Mouse (Mus musculus): ENCODE measurements around the gene Hist2h2bb. TPM values are rescaled to one million over a fixed set of nuclear protein-coding genes. Genes with fewer than 3 reads are reported as not detected.

Hist2h2bb gene
- total RNA-seq, 2 experiments from 2014 or later: 1,111 to 9,995 TPM

- ATAC-seq (replicated peaks; ENCODE audit: poor library complexity): peak; percentile 56
These were observed 29.4 kb upstream of the Hist2h2bb start, which contains the start of gene Hist2h2aa2 for GRCm38 (mm10) chr3:96239949-96240798. Gene Hist2h2aa2, minus strand, starts transcription at chr3:96240276.

- ATAC-seq (replicated peaks; ENCODE audit: poor library complexity): no peak
These were observed 28.8 kb upstream of the Hist2h2bb start for GRCm38 (mm10) chr3:96240799-96241197.

DNA sequence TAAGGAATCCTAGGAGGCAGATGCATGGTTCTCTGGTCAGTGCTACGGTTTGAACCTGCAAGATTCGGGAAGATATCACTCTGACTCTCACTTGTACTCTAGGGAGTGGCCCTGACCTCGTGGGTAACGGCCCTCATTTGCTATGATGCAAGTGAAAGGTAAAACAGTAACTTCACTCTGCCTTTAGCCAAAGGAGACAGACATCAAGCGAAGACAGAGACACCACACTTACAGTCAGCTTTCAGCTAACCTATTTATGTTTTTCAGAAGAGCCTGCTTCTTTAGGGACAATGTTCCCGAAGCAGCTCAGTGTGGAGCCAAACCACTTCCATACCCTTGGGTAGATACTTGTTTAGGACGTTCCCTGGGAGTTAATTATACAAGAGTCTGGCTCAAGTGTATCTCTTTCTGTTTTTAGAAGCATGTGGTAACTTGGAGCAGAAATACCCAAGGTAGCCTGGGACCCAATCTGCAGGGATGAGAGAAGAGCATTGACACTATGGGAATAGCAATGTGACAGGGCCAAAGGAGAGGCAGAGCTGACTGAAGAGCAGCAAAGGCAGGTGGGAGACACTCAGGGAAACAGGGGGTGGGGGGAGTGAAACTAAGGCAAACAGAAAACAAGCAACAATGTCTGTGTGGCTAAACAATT lies 25.5 kb upstream of the Hist2h2bb start:
- ATAC-seq (replicated peaks; ENCODE audit: poor library complexity): no peak

- peak; percentile 62 for ATAC-seq (replicated peaks; ENCODE audit: poor library complexity)
These were observed 24.3 kb upstream of the Hist2h2bb start, which contains the start of gene Hist2h2aa1 for GRCm38 (mm10) chr3:96245003-96245886. Gene Hist2h2aa1, plus strand, starts transcription at chr3:96245497.

DNA sequence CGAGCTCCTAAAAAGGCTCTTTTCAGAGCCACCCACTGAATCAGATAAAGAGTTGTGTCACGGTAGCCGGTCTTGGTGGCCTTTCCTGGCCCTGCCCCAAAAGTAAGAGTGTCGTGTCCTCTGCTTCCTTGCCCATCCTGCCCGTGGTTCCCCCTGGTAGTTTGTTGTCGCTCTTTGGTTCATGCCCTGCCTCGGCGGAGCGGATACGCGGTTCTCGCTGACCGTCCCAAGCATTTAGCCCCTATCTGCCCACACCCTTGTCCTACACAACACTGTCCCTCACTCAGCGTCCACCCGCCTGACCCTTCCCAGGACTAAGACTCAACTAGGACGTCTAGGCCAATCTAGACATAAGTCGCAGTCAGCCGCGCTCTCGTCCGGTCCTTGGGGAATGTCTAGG lies 23.5 kb upstream of the Hist2h2bb start:
- ATAC-seq (replicated peaks; ENCODE audit: poor library complexity): peak; percentile 51

GRCm38 (mm10) chr3:96246427-96246856 lies 23.1 kb upstream of the Hist2h2bb start, which contains the start of gene Hist2h3c1:
Gene Hist2h3c1, plus strand, starts transcription at chr3:96246685.
- peak; percentile 62 for ATAC-seq (replicated peaks; ENCODE audit: poor library complexity)

- no peak for ATAC-seq (replicated peaks; ENCODE audit: poor library complexity)
These were observed 22.0 kb upstream of the Hist2h2bb start for GRCm38 (mm10) chr3:96247356-96248140.

DNA sequence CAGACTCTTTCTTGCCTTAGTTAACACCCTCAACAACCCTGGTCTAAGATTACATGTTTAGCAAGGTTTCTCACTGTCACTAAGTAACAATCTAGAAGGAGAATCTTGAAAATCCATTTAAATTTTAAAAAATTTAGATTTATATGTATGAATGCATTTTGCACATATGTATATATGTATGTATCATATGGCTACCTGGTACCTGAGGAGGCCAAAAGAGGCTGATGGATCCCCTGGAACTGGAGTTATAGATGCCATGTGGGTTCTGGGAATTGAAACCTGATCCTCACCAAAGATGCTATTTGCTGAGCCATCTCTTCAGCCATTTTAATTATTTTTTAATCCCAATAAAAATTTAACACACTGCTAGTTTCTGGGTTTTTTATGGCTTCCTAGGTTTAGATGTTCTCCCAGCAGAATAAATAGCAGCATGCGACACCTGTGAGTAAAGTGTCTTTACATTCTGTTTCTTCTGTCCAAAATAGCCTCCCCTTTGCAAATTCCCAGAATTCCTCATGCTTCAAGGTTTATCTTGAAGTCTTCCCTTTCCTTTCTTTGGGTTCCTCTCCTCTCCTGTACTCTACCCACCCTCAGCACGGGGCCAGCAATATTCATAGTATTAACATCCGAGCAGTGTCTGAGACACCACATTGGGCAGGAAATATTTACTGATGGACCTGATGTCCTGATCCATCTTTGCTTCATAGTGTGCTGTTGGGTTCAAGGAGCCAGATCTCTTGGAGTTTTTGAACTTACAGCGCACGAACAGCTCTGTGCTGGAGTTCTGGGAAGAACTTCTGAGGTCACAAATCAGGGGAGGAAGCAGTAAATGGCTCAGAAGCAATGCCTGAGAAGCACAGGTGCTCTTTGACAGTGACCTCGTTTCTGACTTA lies 21.2 kb upstream of the Hist2h2bb start:
- no peak for ATAC-seq (replicated peaks; ENCODE audit: poor library complexity)

DNA sequence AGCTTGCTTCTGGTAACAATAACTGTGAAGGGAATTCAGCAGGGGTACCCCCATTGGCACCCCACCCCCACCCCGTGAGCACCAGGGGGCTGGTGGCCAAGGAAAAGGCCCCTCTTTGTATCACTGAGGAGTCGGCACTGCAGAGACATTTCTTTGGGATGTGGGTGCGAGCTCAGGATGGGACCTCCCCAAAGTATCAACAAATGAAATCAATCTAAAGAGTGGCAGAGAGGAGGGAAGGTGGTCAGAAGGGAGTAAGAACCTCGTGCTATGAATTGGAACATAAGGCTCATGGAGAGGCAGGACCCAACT lies 20.6 kb upstream of the Hist2h2bb start:
- ATAC-seq (replicated peaks; ENCODE audit: poor library complexity): no peak

DNA sequence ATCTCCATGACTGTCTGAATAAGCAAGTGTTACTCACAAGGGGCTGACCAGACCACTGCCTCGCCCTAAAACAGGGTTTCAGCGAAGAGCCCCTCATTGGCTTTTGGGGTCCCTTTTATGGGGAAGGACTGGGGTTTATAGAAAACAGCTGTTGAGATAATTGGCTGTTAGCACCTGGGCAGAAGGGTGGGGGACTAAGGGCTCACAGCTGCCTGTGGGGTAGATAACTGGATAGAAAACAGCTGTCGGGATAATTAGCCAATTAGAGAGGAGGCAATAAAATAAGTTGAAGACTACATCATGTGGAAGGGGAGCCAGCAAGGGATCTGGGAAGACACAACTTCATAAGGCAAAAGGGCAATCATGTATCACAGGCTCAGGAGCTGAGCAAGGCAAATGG lies 18.7 kb upstream of the Hist2h2bb start:
- no peak for ATAC-seq (replicated peaks; ENCODE audit: poor library complexity)

- ATAC-seq (replicated peaks; ENCODE audit: poor library complexity): peak; percentile 30
These were observed 17.8 kb upstream of the Hist2h2bb start for GRCm38 (mm10) chr3:96251787-96252186.

DNA sequence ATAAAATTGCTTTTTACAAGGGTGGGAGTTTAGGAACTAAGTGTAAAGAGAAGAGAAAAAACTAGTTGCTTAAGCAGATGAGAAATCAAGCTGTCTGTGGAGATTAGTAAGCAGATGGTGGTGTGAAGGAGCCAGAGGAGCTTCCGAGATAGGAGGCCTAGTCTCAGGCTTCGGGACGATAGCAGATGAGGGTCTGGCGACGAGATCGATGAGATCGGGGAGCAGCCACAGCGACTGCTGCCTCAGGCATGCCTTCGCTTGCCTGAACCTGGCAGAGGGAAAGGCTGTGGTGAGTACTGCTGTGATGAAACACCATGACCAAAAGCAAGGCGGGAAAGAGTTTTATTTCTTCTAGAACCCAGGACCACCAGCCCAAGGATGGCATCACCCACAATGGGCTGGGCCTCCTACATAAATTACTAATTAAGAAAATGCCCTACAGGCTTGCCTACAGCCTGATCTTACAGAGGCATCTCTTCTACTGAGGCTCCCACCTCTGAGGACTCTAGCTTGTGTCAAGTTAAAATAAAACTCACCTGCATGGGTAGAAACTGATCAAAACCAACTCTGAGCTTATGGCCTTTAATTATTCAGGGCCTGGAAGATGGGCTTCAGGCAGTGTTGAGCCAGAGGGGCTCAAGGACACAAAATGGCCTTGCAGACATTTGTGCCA lies 14.7 kb upstream of the Hist2h2bb start:
- peak; percentile 96 for ATAC-seq (replicated peaks; ENCODE audit: poor library complexity)

GRCm38 (mm10) chr3:96255926-96256593 lies 13.5 kb upstream of the Hist2h2bb start:
- ATAC-seq (replicated peaks; ENCODE audit: poor library complexity): no peak

DNA sequence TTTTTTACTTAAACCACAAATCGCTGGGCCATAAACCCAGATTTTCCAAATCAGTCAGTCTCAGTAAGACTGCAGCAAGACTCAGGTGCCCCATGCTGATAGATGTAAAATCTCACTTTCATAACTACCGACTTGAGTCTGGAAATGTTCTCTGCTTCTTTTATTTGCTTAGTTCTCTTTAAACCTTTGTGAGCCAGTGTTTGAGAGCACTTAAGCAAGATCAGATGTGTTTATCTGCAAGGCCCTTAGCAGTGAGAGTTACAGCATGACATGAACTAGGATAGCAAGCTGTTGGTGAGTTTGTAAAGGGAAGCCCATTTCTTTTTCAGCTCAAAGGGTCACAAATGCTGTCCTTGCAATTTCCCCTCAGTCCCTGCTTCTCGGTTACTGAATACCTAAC lies 12.4 kb upstream of the Hist2h2bb start:
- no peak for ATAC-seq (replicated peaks; ENCODE audit: poor library complexity)

GRCm38 (mm10) chr3:96260220-96260619 lies 9.3 kb upstream of the Hist2h2bb start:
- no peak for ATAC-seq (replicated peaks; ENCODE audit: poor library complexity)

GRCm38 (mm10) chr3:96261623-96262022 lies 7.9 kb upstream of the Hist2h2bb start:
- ATAC-seq (replicated peaks; ENCODE audit: poor library complexity): no peak

GRCm38 (mm10) chr3:96262216-96262875 lies 7.2 kb upstream of the Hist2h2bb start:
- ATAC-seq (replicated peaks; ENCODE audit: poor library complexity): peak; percentile 62

Measured in megakaryocyte progenitor cell, adult 5-6 weeks (primary cell).